Mouse (Mus musculus) ES-E14 (cell line): Measurements from ENCODE around the gene Xrcc6. TPM values are rescaled to one million over a fixed set of nuclear protein-coding genes. Genes with fewer than 3 reads are reported as not detected.

Experiments used
- DNase-seq: peaks from one replicate; pipeline ENCODE4 v3.0.0-alpha.2; 2013; ENCODE audit warnings: low read depth, low spot score
- H3K27ac ChIP-seq: 2 replicates; pipeline ENCODE4 v1.5.1; 2012; ENCODE audit warnings: low read depth, mild to moderate bottlenecking, low read length, moderate library complexity, mixed read lengths; ENCODE audit not compliant: poor library complexity, insufficient read depth, severe bottlenecking
- H3K36me3 ChIP-seq: 2 replicates; pipeline ENCODE4 v1.6.1; 2012; ENCODE audit warnings: mild to moderate bottlenecking, low read length, moderate library complexity, mixed read lengths; ENCODE audit not compliant: control insufficient read depth, poor library complexity, insufficient read depth, severe bottlenecking
- H3K4me1 ChIP-seq, 2 experiments: fragments of 150-350 bp in 1 of 2; sonication (generic) in 1 of 2; 2 replicates each; pipeline ENCODE4 v1.6.1; 2012; ENCODE audit warnings: low read length in 2 of 2, mild to moderate bottlenecking in 1 of 2, mixed read lengths in 1 of 2; ENCODE audit not compliant: control insufficient read depth in 2 of 2, insufficient read depth in 2 of 2, poor library complexity in 1 of 2
- H3K4me3 ChIP-seq, 2 experiments: fragments of 150-350 bp in 1 of 2; sonication (generic) in 1 of 2; 2 replicates each; pipeline ENCODE4 v1.5.1; 2012; ENCODE audit warnings: low read length in 2 of 2, low read depth in 1 of 2, mild to moderate bottlenecking in 1 of 2, mixed read lengths in 1 of 2; ENCODE audit not compliant: insufficient read depth in 1 of 2, poor library complexity in 1 of 2, severe bottlenecking in 1 of 2
- H3K9ac ChIP-seq: 2 replicates; pipeline ENCODE4 v1.6.1; 2012; ENCODE audit warnings: low read depth, mild to moderate bottlenecking, low read length, mixed read lengths; ENCODE audit not compliant: poor library complexity, insufficient read depth, severe bottlenecking
- H3K9me3 ChIP-seq: fragments of 150-350 bp; sonication (generic); 2 replicates; pipeline ENCODE4 v1.6.1; 2012; ENCODE audit warnings: low read depth, mild to moderate bottlenecking, low read length; ENCODE audit not compliant: control insufficient read depth, insufficient read depth
- CHD2 ChIP-seq: IDR thresholded peaks from 2 replicates; pipeline ENCODE4 v1.6.1; 2014; ENCODE audit warnings: mild to moderate bottlenecking, low read depth, low read length, inconsistent platforms
- HCFC1 ChIP-seq: IDR thresholded peaks from 2 replicates; pipeline ENCODE4 v1.6.1; 2012; ENCODE audit warnings: low read length, inconsistent platforms, borderline replicate concordance; ENCODE audit not compliant: insufficient read depth
- MAFK ChIP-seq: IDR thresholded peaks from 2 replicates; pipeline ENCODE4 v1.6.1; 2014; ENCODE audit warnings: mild to moderate bottlenecking, low read depth, low read length, inconsistent platforms; ENCODE audit not compliant: insufficient read depth
- ZC3H11A ChIP-seq: IDR thresholded peaks from 2 replicates; pipeline ENCODE4 v1.6.1; 2012; ENCODE audit warnings: low read depth, mild to moderate bottlenecking, inconsistent platforms, low read length, borderline replicate concordance
- ZNF384 ChIP-seq: IDR thresholded peaks from 2 replicates; pipeline ENCODE4 v1.6.1; 2012; ENCODE audit warnings: low read depth, low read length, inconsistent platforms
- in situ Hi-C, 2 experiments: fragments of 600-800 bp; cut with MboI; formaldehyde crosslinking; loops; one replicate each; pipeline ENCODE4 v1.15.1; 2025; ENCODE audit warnings: low sequenced_read_pairs in 2 of 2, inconsistent platforms in 1 of 2; ENCODE audit not compliant: unreplicated experiment in 2 of 2
- total RNA-seq: library from RNA; depleted of rRNA; stranded (reverse); fragments of 300-350 nt; gene quantifications from 2 replicates; pipeline ENCODE4 v1.2.3, GENCODE M21; 2012

Xrcc6 gene
- total RNA-seq, 1 experiment, result 84.6 TPM

DNA sequence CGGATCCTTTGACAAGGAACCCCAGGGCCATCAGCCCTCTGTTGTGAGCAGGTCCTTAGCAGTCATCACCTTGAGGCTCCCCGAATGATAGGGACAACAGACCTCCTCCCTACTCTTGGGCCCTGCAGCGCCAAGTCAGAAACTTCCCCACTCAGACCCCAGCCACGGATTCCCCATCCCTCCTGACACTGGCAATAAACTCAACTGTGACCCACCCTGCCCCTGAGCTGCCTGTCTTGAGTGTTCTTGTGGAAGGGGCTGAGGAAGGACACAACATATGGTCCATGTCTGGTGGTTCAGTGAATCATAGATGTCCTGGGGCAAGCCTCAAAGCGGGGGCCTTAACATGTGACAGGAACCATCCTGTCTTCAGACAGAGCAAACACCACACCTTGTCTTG is 36.9 kb upstream of the Xrcc6 start:
- no peak for DNase-seq
- no peaks in the 10 kb centered on the region for H3K9me3 ChIP-seq
- H3K4me1 ChIP-seq, result peaks cover 0 to 10% of the 10 kb centered on the region in 2 experiments; a peak in 1 of 4 replicates
- H3K27ac ChIP-seq, result no peak overlapping the region
- no peak overlapping the region for H3K9ac ChIP-seq
- TF ChIP-seq ZNF384, result no peak
- TF ChIP-seq MAFK, result no peak
- no peak for TF ChIP-seq CHD2
- TF ChIP-seq ZC3H11A, result no peak
- no peak for TF ChIP-seq HCFC1
- in situ Hi-C loops, result loop anchor here in 1 of 2 experiments (5.0 kb wide), 1 partner anchor 37 kb away; the partner anchor contains the start of gene Xrcc6
- H3K4me3 ChIP-seq, result no peak overlapping the region
- peaks cover 54% of the 10 kb centered on the region for H3K36me3 ChIP-seq

DNA sequence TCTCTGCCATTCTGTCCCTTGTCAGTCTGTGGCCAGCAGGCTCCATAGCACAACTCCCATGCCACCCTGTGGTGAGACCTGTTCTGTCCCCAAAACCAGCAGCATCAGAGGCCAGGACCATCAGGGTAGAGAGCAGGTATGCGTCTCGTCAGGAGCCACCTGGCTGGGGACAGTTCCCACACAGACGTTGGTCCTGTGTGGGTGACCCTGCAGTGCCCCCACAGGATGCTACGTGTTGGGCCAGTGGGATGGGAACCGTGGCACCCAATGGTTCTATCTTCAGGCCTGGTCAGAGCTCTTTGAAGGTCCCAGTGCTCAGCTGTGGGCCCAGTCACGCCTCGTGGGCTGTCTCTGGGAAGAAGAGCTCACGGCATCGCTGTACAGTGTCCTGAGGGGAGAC is 36.5 kb upstream of the Xrcc6 start:
- in situ Hi-C loops, result loop anchor here in 1 of 2 experiments (5.0 kb wide), 1 partner anchor 36 kb away; the partner anchor contains the start of gene Xrcc6
- Histone ChIP-seq H3K9me3 (no peaks in the 10 kb centered on the region), H3K4me3 (no peak overlapping the region), H3K9ac (no peak overlapping the region), H3K36me3 (peaks cover 58% of the 10 kb centered on the region), H3K27ac (no peak overlapping the region), H3K4me1 (peaks cover 0 to 10% of the 10 kb centered on the region in 2 experiments; a peak in 1 of 4 replicates)
- no peak for DNase-seq
- TF ChIP-seq ZC3H11A (no peak), MAFK (no peak), ZNF384 (no peak), HCFC1 (no peak), CHD2 (no peak)

DNA sequence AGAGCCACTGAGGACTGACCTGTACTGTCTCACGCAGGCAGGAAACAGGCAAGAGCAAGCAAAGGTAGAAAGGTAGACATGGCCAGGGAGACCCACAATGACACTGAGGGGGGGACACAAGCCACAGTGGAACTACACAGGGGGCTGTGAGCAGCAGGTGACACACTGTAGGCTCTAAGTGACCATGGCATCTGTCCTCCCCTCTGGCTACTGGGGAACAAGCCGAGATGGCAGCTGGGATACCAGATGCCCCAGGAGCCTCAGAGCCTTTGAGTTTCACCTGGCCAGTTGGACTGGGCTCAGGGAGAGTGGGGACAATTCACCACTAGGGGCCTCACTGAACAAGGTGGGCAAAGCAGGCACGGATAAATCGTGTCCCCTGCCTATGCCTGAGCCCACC is 35.3 kb upstream of the Xrcc6 start:
- in situ Hi-C loops, result loop anchor here in 1 of 2 experiments (5.0 kb wide), 1 partner anchor 35 kb away; the partner anchor contains the start of gene Xrcc6
- H3K4me3 ChIP-seq, result no peak overlapping the region
- peaks cover 0 to 12% of the 10 kb centered on the region in 2 experiments; a peak in 2 of 4 replicates for H3K4me1 ChIP-seq
- no peaks in the 10 kb centered on the region for H3K9me3 ChIP-seq
- TF ChIP-seq HCFC1 (no peak), ZNF384 (no peak), MAFK (no peak), CHD2 (no peak)
- H3K27ac ChIP-seq, result no peak overlapping the region
- no peak for DNase-seq
- H3K9ac ChIP-seq, result no peak overlapping the region
- H3K36me3 ChIP-seq, result peaks cover 67% of the 10 kb centered on the region

DNA sequence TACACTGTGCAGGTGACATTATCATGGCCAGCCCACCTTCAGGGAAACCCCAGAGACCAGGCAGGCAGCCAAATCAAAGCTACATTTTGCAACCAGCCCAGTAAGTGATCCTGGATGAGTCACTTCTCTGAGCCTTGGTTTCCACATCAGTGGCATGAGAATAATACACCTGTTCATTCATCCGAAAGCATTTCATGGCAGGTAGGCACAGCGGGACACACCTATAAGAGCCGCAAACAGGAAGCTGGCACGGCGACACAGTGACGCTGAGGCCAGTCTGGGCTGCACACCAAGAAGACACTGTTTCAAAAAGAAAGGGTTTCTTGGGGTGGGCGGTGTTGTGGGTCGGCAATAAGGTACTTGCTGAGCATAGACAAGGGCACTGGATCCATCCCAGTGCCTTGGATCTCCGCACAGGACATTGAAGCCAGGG is 33.5 kb upstream of the Xrcc6 start:
- Histone ChIP-seq H3K9ac (no peak overlapping the region), H3K36me3 (peaks cover 80% of the 10 kb centered on the region), H3K4me1 (peaks cover 2 to 15% of the 10 kb centered on the region in 2 experiments; a peak in 2 of 4 replicates), H3K27ac (no peak overlapping the region), H3K4me3 (no peak overlapping the region), H3K9me3 (no peaks in the 10 kb centered on the region)
- DNase-seq, result no peak
- in situ Hi-C loops, result loop anchor here in 1 of 2 experiments (5.0 kb wide), 1 partner anchor 33 kb away; the partner anchor contains the start of gene Xrcc6
- TF ChIP-seq HCFC1 (no peak), MAFK (no peak), CHD2 (no peak), ZNF384 (no peak), ZC3H11A (no peak)

GRCm38 (mm10) chr15:81954716-81955115 is 32.9 kb upstream of the Xrcc6 start:
- TF ChIP-seq MAFK (no peak), HCFC1 (no peak), CHD2 (no peak), ZC3H11A (no peak), ZNF384 (no peak)
- H3K4me1 ChIP-seq, result peaks cover 2 to 12% of the 10 kb centered on the region in 2 experiments; a peak in 2 of 4 replicates
- peaks cover 80% of the 10 kb centered on the region for H3K36me3 ChIP-seq
- H3K9ac ChIP-seq, result no peak overlapping the region
- no peak overlapping the region for H3K4me3 ChIP-seq
- DNase-seq, result no peak
- no peak overlapping the region for H3K27ac ChIP-seq
- in situ Hi-C loops, result loop anchor here in 1 of 2 experiments (5.0 kb wide), 1 partner anchor 33 kb away; the partner anchor contains the start of gene Xrcc6
- no peaks in the 10 kb centered on the region for H3K9me3 ChIP-seq
